Mouse (Mus musculus): ENCODE results near the gene C130026I21Rik. TPM values are rescaled to one million over a fixed set of nuclear protein-coding genes. Genes with fewer than 3 reads are reported as not detected.
"Not testable (repeated sequence)": the region's sequence is repeated elsewhere in the genome, so short reads cannot be mapped to it uniquely, and the experiment has no call there.

C130026I21Rik gene
- polyA plus RNA-seq, 1 experiment = 0.19 TPM

- not testable (repeated sequence) for H3K4me3 ChIP-seq (ENCODE audit: insufficient read depth, low read length); H3K27ac ChIP-seq (ENCODE audit: insufficient read depth, low read length); H3K4me1 ChIP-seq (ENCODE audit: control insufficient read depth, insufficient read depth, low read length)
Observed at GRCm38 (mm10) chr1:85105336-85105735, 165.0 kb downstream of the C130026I21Rik start.

DNA sequence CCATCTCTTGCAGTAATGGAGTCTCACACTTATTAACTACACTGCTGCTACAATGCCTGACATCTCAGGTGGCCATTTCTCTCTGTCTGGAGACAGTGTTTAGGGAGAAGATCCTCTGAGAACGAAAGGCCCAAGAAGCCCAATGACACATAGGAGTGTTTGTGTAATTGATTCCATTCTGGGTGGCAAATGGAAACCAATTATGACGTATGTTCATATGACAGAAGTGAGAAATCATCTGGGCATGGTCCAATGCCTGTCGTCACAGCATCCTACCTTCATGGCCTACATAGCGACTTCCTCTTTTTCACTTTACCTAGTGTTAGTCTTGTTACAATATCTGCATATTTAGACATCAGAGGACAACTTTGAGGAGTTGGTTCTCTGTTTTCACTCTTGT lies 168.6 kb downstream of the C130026I21Rik start:
- not testable (repeated sequence) for H3K27ac ChIP-seq (ENCODE audit: insufficient read depth, low read length); H3K4me1 ChIP-seq (ENCODE audit: control insufficient read depth, insufficient read depth, low read length); H3K4me3 ChIP-seq (ENCODE audit: insufficient read depth, low read length)

DNA sequence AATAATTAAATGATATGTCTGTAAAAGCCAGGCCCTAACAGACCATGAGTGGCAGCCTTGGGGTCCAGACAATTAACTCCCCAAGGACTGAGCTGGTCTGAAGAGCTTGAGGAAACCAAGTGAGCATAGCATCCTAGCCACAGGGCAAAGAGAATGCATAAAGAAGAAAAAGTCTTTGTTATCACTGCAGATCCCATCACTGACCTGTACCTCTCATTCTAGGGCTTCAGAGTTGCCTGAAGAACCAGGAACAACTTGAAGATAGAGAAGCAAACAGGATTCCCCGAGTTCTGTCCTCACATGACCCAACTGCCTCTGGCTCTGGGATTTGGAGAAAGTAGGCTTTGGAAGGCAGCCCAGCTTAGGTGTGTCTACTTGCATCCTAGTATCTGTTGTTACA lies 170.5 kb downstream of the C130026I21Rik start, which contains the start of gene Gm10553:
TSS of gene Gm10553 (plus strand) at position 301 of the 400 bp plus-strand sequence.
- not testable (repeated sequence) for H3K4me3 ChIP-seq (ENCODE audit: insufficient read depth, low read length); H3K27ac ChIP-seq (ENCODE audit: insufficient read depth, low read length); H3K4me1 ChIP-seq (ENCODE audit: control insufficient read depth, insufficient read depth, low read length)

DNA sequence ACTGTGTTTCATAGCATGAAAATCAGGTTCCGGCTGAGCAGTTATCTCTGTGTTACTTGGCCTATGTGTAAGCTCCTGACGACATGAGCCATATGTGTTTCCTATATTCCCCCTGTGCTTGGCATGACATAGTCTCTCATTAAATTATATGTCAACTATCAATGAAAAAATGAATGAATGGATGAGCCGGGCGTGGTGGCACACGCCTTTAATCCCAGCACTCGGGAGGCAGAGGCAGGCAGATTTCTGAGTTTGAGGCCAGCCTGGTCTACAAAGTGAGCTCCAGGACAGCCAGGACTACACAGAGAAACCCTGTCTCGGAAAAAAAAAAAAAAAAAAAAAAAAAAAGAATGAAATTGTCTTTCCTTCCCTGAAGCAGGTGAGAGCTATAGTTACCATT lies 171.3 kb downstream of the C130026I21Rik start:
- not testable (repeated sequence) for H3K4me1 ChIP-seq (ENCODE audit: control insufficient read depth, insufficient read depth, low read length); H3K4me3 ChIP-seq (ENCODE audit: insufficient read depth, low read length); H3K27ac ChIP-seq (ENCODE audit: insufficient read depth, low read length)

DNA sequence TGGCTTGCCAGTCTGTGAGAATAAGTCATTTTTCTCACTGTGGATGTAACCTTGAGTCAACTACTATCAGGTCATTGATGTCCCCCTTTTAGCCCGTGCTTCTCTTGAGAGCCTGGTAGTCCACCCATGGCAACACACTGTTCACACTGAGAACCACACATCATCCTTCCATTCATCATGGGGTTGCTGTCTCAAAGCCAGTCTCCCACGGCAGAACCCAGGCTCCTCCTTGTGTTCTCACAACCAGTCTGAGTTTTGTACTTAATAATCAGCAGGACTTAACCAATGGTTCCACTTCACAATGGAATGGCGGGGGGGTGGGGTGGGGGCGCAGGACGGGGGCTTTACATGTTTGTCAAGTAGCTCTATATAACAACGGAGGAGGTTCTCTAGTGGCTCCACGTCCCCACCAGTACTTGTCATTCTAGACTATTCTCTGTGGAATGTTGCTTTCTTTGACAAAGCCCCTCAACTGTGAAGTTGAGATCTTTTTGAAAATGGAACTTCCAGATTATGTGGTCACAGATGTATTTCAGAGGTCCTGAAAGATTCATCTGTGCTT lies 177.3 kb downstream of the C130026I21Rik start:
- not testable (repeated sequence) for H3K27ac ChIP-seq (ENCODE audit: insufficient read depth, low read length); H3K4me1 ChIP-seq (ENCODE audit: control insufficient read depth, insufficient read depth, low read length); H3K4me3 ChIP-seq (ENCODE audit: insufficient read depth, low read length)

DNA sequence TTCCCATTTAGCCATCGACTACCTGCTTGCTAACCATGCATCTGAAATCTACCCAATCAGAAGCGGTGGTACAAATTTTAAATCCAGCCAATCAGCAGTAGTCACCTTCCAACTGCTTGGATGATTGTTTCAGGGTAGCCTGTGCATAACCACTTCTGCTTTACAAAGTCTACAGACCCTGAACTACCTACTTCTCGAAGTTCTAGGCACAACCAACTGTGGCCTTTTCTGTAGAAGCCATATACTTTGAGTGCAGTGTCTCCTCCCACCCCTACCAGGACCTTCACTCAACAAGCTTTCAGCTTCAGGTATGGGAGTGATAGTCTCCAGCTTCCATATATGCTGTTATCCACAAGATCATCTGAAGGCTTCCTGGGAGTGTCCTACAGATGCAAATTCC lies 178.2 kb downstream of the C130026I21Rik start:
- not testable (repeated sequence) for H3K4me3 ChIP-seq (ENCODE audit: insufficient read depth, low read length); H3K27ac ChIP-seq (ENCODE audit: insufficient read depth, low read length); H3K4me1 ChIP-seq (ENCODE audit: control insufficient read depth, insufficient read depth, low read length)

GRCm38 (mm10) chr1:85086211-85086610 lies 184.2 kb downstream of the C130026I21Rik start:
- not testable (repeated sequence) for H3K4me3 ChIP-seq (ENCODE audit: insufficient read depth, low read length); H3K27ac ChIP-seq (ENCODE audit: insufficient read depth, low read length); H3K4me1 ChIP-seq (ENCODE audit: control insufficient read depth, insufficient read depth, low read length)

DNA sequence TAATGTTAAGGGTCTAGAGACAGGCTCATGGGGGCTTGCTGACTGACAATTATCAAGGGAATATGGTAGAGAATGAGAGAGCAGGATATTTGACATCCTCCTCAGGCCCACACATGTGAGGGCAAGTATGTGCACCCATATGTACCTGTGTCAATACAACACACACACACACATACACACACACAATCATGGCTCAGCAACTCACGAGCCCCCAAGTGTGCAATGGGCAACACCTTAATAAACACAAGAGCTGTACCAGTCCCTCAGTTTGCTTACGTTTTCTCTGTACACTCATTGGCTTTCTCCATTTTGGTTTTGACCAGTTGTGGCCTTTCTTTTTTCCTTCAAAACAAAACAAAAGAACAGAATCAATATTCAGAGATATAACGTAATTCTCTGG lies 185.6 kb downstream of the C130026I21Rik start:
- H3K4me3 ChIP-seq (ENCODE audit: insufficient read depth, low read length); H3K4me1 ChIP-seq (ENCODE audit: control insufficient read depth, insufficient read depth, low read length); H3K27ac ChIP-seq (ENCODE audit: insufficient read depth, low read length): not testable (repeated sequence)

DNA sequence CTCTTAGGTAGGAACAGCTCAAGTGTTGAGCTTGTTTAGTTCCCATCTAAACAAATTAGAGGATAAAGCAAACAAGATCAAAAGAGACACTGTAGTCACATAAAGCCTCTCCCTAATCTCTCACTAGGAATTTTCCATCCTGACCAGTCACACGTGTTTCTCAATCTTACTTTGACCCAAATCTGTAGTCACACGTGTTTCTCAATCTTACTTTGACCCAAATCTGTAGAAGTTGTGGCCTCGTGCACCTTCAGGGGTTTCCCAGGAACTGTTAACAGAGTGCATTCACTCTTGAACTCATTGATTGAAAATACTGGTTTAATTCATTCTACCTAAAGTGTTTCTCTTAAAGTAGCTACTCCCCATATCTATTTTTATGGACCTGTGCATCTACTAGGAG lies 197.3 kb downstream of the C130026I21Rik start:
- not testable (repeated sequence) for H3K27ac ChIP-seq (ENCODE audit: insufficient read depth, low read length); H3K4me3 ChIP-seq (ENCODE audit: insufficient read depth, low read length); H3K4me1 ChIP-seq (ENCODE audit: control insufficient read depth, insufficient read depth, low read length)

- not testable (repeated sequence) for H3K4me3 ChIP-seq (ENCODE audit: insufficient read depth, low read length); H3K27ac ChIP-seq (ENCODE audit: insufficient read depth, low read length); H3K4me1 ChIP-seq (ENCODE audit: control insufficient read depth, insufficient read depth, low read length)
Observed at GRCm38 (mm10) chr1:85071690-85072089, 198.7 kb downstream of the C130026I21Rik start.

- H3K4me3 ChIP-seq (ENCODE audit: insufficient read depth, low read length); H3K27ac ChIP-seq (ENCODE audit: insufficient read depth, low read length); H3K4me1 ChIP-seq (ENCODE audit: control insufficient read depth, insufficient read depth, low read length): not testable (repeated sequence)
Observed at GRCm38 (mm10) chr1:85035801-85036200, 234.6 kb downstream of the C130026I21Rik start.

GRCm38 (mm10) chr1:85034394-85034793 lies 236.0 kb downstream of the C130026I21Rik start:
- H3K27ac ChIP-seq (ENCODE audit: insufficient read depth, low read length); H3K4me3 ChIP-seq (ENCODE audit: insufficient read depth, low read length); H3K4me1 ChIP-seq (ENCODE audit: control insufficient read depth, insufficient read depth, low read length): not testable (repeated sequence)

DNA sequence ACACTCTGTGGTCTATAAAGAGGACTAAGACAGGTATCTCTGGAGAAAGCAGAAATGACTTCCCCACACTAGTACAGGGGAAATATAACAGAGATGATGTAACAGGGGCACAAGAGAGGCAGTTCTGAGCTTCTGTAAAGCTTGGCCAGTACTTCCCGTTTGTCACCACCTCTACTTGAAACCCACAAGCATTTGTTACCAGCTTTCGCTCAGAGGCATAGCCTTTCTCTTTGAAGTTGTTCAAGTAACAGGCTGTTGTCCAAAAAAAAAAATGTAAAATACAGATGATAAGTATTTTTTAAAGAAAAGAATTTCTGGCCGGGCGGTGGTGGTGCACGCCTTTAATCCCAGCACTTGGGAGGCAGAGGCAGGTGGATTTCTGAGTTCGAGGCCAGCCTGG lies 236.8 kb downstream of the C130026I21Rik start:
- not testable (repeated sequence) for H3K4me1 ChIP-seq (ENCODE audit: control insufficient read depth, insufficient read depth, low read length); H3K27ac ChIP-seq (ENCODE audit: insufficient read depth, low read length)

GRCm38 (mm10) chr1:85030211-85030610 lies 240.2 kb downstream of the C130026I21Rik start:
- H3K27ac ChIP-seq (ENCODE audit: insufficient read depth, low read length); H3K4me1 ChIP-seq (ENCODE audit: control insufficient read depth, insufficient read depth, low read length); H3K4me3 ChIP-seq (ENCODE audit: insufficient read depth, low read length): not testable (repeated sequence)

More for the DNA sequence above, 236.8 kb downstream of the C130026I21Rik start:
- H3K4me3 ChIP-seq (ENCODE audit: insufficient read depth, low read length) = not testable (repeated sequence)

GRCm38 (mm10) chr1:85011933-85012332 lies 258.4 kb downstream of the C130026I21Rik start:
- H3K27ac ChIP-seq (ENCODE audit: insufficient read depth, low read length); H3K4me3 ChIP-seq (ENCODE audit: insufficient read depth, low read length); H3K4me1 ChIP-seq (ENCODE audit: control insufficient read depth, insufficient read depth, low read length): not testable (repeated sequence)

DNA sequence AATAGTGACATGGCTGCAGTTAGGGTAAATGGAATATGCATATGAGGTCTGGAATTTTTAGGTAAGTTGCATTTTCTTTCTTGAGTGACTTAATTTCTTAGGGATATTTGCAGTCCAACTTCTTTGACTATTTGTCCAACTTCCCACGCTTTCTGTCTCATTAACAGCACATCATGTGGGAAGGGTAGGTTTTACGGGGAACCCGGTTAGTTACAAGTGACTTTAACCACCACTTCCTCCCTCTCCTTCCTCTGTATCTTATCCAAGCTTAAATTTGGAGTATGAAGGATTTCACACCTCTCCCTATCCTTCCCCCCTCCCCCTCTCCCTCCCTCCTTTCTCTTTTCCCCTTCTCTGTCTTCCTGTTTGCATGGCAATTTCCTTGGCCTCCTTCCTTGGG lies 259.4 kb downstream of the C130026I21Rik start:
- H3K4me1 ChIP-seq (ENCODE audit: control insufficient read depth, insufficient read depth, low read length); H3K4me3 ChIP-seq (ENCODE audit: insufficient read depth, low read length); H3K27ac ChIP-seq (ENCODE audit: insufficient read depth, low read length): not testable (repeated sequence)

GRCm38 (mm10) chr1:85007737-85008136 lies 262.6 kb downstream of the C130026I21Rik start:
- H3K27ac ChIP-seq (ENCODE audit: insufficient read depth, low read length); H3K4me3 ChIP-seq (ENCODE audit: insufficient read depth, low read length); H3K4me1 ChIP-seq (ENCODE audit: control insufficient read depth, insufficient read depth, low read length): not testable (repeated sequence)

Measured in cortical plate, adult 2 months (tissue).